15 mouse cellular contexts compared by ENCODE assay signal in genomic region chr7:65964398-65964797, GRCm38 (mm10).
"Had no signal": no experiment of that assay in that cellular context is flagged by ENCODE, and none has a peak within 500 bp of the region (broad histone marks: within the 10 kb centered on the region; RNA-seq: fewer than 3 reads in every experiment).

No protein-coding gene starts in this region.

- H3K9me3 ChIP-seq: lung, embryonic 15.5 days; midbrain, embryonic 13.5 days; midbrain, embryonic 15.5 days had no signal

- H3K4me2 ChIP-seq: lung, embryonic 15.5 days; midbrain, embryonic 11.5 days; midbrain, embryonic 13.5 days; midbrain, embryonic 15.5 days; neural tube, embryonic 12.5 days had no signal

- ATAC-seq: lung, postnatal 0 days; midbrain, embryonic 13.5 days; midbrain, embryonic 15.5 days had no signal

- H3K4me1 ChIP-seq: lung, embryonic 15.5 days; megakaryocyte, embryonic 14.5 days; midbrain, embryonic 13.5 days; midbrain, embryonic 15.5 days; neural tube, embryonic 12.5 days had no signal

- H3K27me3 ChIP-seq: lung, embryonic 15.5 days; megakaryocyte, embryonic 14.5 days; midbrain, embryonic 15.5 days; neural tube, embryonic 12.5 days had no signal

- H3K36me3 ChIP-seq: lung, embryonic 15.5 days; midbrain, embryonic 13.5 days; midbrain, embryonic 15.5 days; neural tube, embryonic 12.5 days had no signal

- H3K9ac ChIP-seq: lung, embryonic 15.5 days; midbrain, embryonic 13.5 days; midbrain, embryonic 15.5 days; neural tube, embryonic 12.5 days had no signal

- H3K4me3 ChIP-seq: lung, embryonic 15.5 days; megakaryocyte, embryonic 14.5 days; midbrain, embryonic 13.5 days; midbrain, embryonic 15.5 days; neural tube, embryonic 12.5 days had no signal

- H3K27ac ChIP-seq: lung, embryonic 15.5 days; macrophage; midbrain, embryonic 13.5 days; midbrain, embryonic 15.5 days; neural tube, embryonic 12.5 days had no signal

- DNase-seq: lung, adult 2 months; lung, postnatal 14 days; lung, postnatal 36 days; right cerebral cortex, postnatal 14 days; thymus, adult 18-20 months; thymus, postnatal 14 days; thymus, postnatal 36 days had no signal
